In genomic region chr7:98109771-98110170, GRCm38 (mm10) we compare ENCODE assay signal across 12 mouse cellular contexts. TPM values are rescaled to one million over a fixed set of nuclear protein-coding genes. Genes with fewer than 3 reads are reported as not detected.
"Had no signal": no experiment of that assay in that cellular context is flagged by ENCODE, and none has a peak within 500 bp of the region (broad histone marks: within the 10 kb centered on the region; RNA-seq: fewer than 3 reads in every experiment).

No protein-coding gene starts in this region.

- H3K4me3 ChIP-seq: left cerebral cortex, adult 2 months; limb, embryonic 15.5 days; liver, embryonic 12.5 days; neural tube, embryonic 13.5 days had no signal

- DNase-seq: kidney, postnatal 25 days; lung, embryonic 14.5 days; lung, postnatal 10 days; lung, postnatal 4 days; retina, postnatal 1 day had no signal

- ATAC-seq: liver, embryonic 12.5 days; midbrain, embryonic 16.5 days had no signal

- H3K27ac ChIP-seq: limb, embryonic 15.5 days; liver, embryonic 12.5 days; neural tube, embryonic 13.5 days; stomach, postnatal 0 days had no signal

RNA-seq across cellular contexts. Expression of gene Omp, which starts 35.5 kb away (rescaled TPM):
- total RNA-seq: megakaryocyte, adult 5-6 weeks had no signal
